Comparison of ENCODE assay signal across 19 mouse cellular contexts in the genomic region with DNA sequence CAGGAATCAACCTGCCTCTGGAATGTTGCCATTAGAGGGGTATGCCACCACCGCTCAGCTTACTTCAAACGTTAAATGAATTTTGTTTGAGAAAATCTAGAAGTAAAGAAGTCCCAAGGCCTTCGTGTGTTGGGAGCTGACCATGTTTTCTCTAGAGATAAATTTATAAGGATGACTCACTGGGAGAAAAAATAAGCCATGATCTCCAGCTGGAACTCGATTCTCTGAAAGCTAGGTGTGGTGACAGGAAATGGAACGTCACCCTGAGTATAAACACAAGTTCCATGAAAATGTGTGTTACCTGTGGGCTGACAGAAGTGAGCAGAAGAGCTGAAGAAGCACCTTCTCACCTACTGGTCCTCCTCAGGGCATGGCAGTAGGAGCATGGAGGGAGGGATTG. TPM values are rescaled to one million over a fixed set of nuclear protein-coding genes. Genes with fewer than 3 reads are reported as not detected.
DNase-seq lines count a peak whose midpoint lies in the region; ATAC-seq and TF ChIP-seq lines count a peak whose summit lies in the region.
"Had no signal": no experiment of that assay in that cellular context is flagged by ENCODE, and none has a peak within 500 bp of the region (broad histone marks: within the 10 kb centered on the region; RNA-seq: fewer than 3 reads in every experiment).

No protein-coding gene starts in this region.

- no peak overlapping the region for H3K9ac ChIP-seq in heart, embryonic 11.5 days (ENCODE audit: low read depth, low read length)
- H3K9ac ChIP-seq in kidney, postnatal 0 days (ENCODE audit: low read depth, low read length): no peak overlapping the region
- no peak overlapping the region for H3K9ac ChIP-seq in kidney, embryonic 14.5 days (ENCODE audit: low read depth, low read length)
- no peak overlapping the region for H3K9ac ChIP-seq in intestine, postnatal 0 days (ENCODE audit: low read depth, low read length)
- H3K9ac ChIP-seq: forebrain, embryonic 12.5 days; hindbrain, embryonic 12.5 days; liver, embryonic 12.5 days; neural tube, embryonic 13.5 days; stomach, embryonic 15.5 days had no signal

- intact Hi-C loops in heart, postnatal 25 days (cut with DNase I): no loop called here

- no peaks in the 10 kb centered on the region for H3K27me3 ChIP-seq in heart, embryonic 11.5 days (ENCODE audit: control insufficient read depth, insufficient read depth, low read length)
- H3K27me3 ChIP-seq in kidney, postnatal 0 days (ENCODE audit: insufficient read depth, low read length): no peaks in the 10 kb centered on the region
- no peaks in the 10 kb centered on the region for H3K27me3 ChIP-seq in kidney, embryonic 14.5 days (ENCODE audit: control insufficient read depth, insufficient read depth, low read length)
- no peaks in the 10 kb centered on the region for H3K27me3 ChIP-seq in intestine, postnatal 0 days (replicated peaks; ENCODE audit: control insufficient read depth, insufficient read depth, low read length)
- H3K27me3 ChIP-seq: forebrain, embryonic 12.5 days; hindbrain, embryonic 12.5 days; liver, embryonic 12.5 days; neural tube, embryonic 13.5 days; stomach, embryonic 15.5 days had no signal

- DNase-seq in heart, postnatal 25 days (ENCODE audit: low spot score): no peak
- DNase-seq in kidney, postnatal 0 days (ENCODE audit: low spot score): no peak
- DNase-seq in brain, adult 2 months (ENCODE audit: low read depth, low spot score): peak; percentile 29
- DNase-seq in c-Kit-positive CD71-positive TER-119-positive erythroid progenitor cells, embryonic 14.5 days (ENCODE audit: low spot score): no peak
- DNase-seq: cerebellum, postnatal 10 days; embryo, embryonic 11 days; kidney, adult 11 months had no signal

- peak overlapping the region; percentile 30; the same call in 1 of the 2 replicates for H3K27ac ChIP-seq in heart, embryonic 11.5 days (ENCODE audit: low read depth, low read length)
- 0 out of 2 replicates have a peak overlapping the region, but pooled peaks have one; percentile 2 for H3K27ac ChIP-seq in kidney, postnatal 0 days
- no peak overlapping the region for H3K27ac ChIP-seq in kidney, embryonic 14.5 days (ENCODE audit: low read depth, low read length)
- peak overlapping the region; percentile 16; the same call in 1 of the 2 replicates for H3K27ac ChIP-seq in intestine, postnatal 0 days (ENCODE audit: low read depth, low read length)
- H3K27ac ChIP-seq: forebrain, embryonic 12.5 days; hindbrain, embryonic 12.5 days; liver, embryonic 12.5 days; macrophage; neural tube, embryonic 13.5 days had no signal

- no peak overlapping the region for H3K4me3 ChIP-seq in heart, embryonic 11.5 days (ENCODE audit: low read depth, low read length)
- no peak overlapping the region for H3K4me3 ChIP-seq in kidney, postnatal 0 days (replicated peaks; ENCODE audit: low read depth, low read length)
- H3K4me3 ChIP-seq in kidney, embryonic 14.5 days (ENCODE audit: low read length): no peak overlapping the region
- no peak overlapping the region for H3K4me3 ChIP-seq in intestine, postnatal 0 days (ENCODE audit: low read depth, low read length)
- H3K4me3 ChIP-seq: forebrain, embryonic 12.5 days; hindbrain, embryonic 12.5 days; liver, embryonic 12.5 days; neural tube, embryonic 13.5 days; stomach, embryonic 15.5 days had no signal

- H3K9me3 ChIP-seq in heart, embryonic 11.5 days (replicated peaks; ENCODE audit: control insufficient read depth, low read length): no peaks in the 10 kb centered on the region
- H3K9me3 ChIP-seq in kidney, postnatal 0 days (replicated peaks; ENCODE audit: low read length): no peaks in the 10 kb centered on the region
- H3K9me3 ChIP-seq in kidney, embryonic 14.5 days (ENCODE audit: control insufficient read depth, low read length): no peaks in the 10 kb centered on the region
- H3K9me3 ChIP-seq in intestine, postnatal 0 days (ENCODE audit: control insufficient read depth): no peaks in the 10 kb centered on the region
- H3K9me3 ChIP-seq: forebrain, embryonic 12.5 days; hindbrain, embryonic 12.5 days; liver, embryonic 12.5 days; neural tube, embryonic 13.5 days; stomach, embryonic 15.5 days had no signal

- no peak for TF ChIP-seq CTCF in kidney, postnatal 0 days (IDR thresholded peaks at IDR 0.05; ENCODE audit: low read depth)
- no peak for TF ChIP-seq CTCF in intestine, postnatal 0 days (IDR thresholded peaks at IDR 0.05; ENCODE audit: low read depth)

- no peaks in the 10 kb centered on the region for H3K36me3 ChIP-seq in heart, embryonic 11.5 days (ENCODE audit: control insufficient read depth, insufficient read depth, low read length)
- H3K36me3 ChIP-seq in kidney, postnatal 0 days (ENCODE audit: insufficient read depth, low read length): no peaks in the 10 kb centered on the region
- H3K36me3 ChIP-seq in kidney, embryonic 14.5 days (ENCODE audit: control insufficient read depth, insufficient read depth, low read length): no peaks in the 10 kb centered on the region
- H3K36me3 ChIP-seq in intestine, postnatal 0 days (ENCODE audit: control insufficient read depth, insufficient read depth): no peaks in the 10 kb centered on the region
- H3K36me3 ChIP-seq: forebrain, embryonic 12.5 days; hindbrain, embryonic 12.5 days; liver, embryonic 12.5 days; neural tube, embryonic 13.5 days; stomach, embryonic 15.5 days had no signal

- H3K4me1 ChIP-seq in heart, embryonic 11.5 days (ENCODE audit: control insufficient read depth, insufficient read depth, low read length): peaks cover 28% of the 10 kb centered on the region
- peaks cover 37% of the 10 kb centered on the region for H3K4me1 ChIP-seq in kidney, postnatal 0 days (replicated peaks; ENCODE audit: insufficient read depth, low read length)
- H3K4me1 ChIP-seq in kidney, embryonic 14.5 days (ENCODE audit: control insufficient read depth, insufficient read depth, low read length): peaks cover 28% of the 10 kb centered on the region
- peaks cover 13% of the 10 kb centered on the region for H3K4me1 ChIP-seq in intestine, postnatal 0 days (replicated peaks; ENCODE audit: control insufficient read depth, insufficient read depth, low read length)

- H3K4me2 ChIP-seq in heart, embryonic 11.5 days: no peak overlapping the region
- H3K4me2 ChIP-seq in kidney, postnatal 0 days (ENCODE audit: low read length): no peak overlapping the region
- H3K4me2 ChIP-seq in kidney, embryonic 14.5 days (replicated peaks; ENCODE audit: low read depth, low read length): no peak overlapping the region
- H3K4me2 ChIP-seq in intestine, postnatal 0 days (replicated peaks; ENCODE audit: low read depth): no peak overlapping the region
- H3K4me2 ChIP-seq: forebrain, embryonic 12.5 days; hindbrain, embryonic 12.5 days; liver, embryonic 12.5 days; midbrain, embryonic 11.5 days; neural tube, embryonic 13.5 days; stomach, embryonic 15.5 days had no signal

- ATAC-seq in heart, embryonic 11.5 days (replicated peaks; ENCODE audit: insufficient number of reproducible peaks, low FRiP score, low TSS enrichment): no peak
- no peak for ATAC-seq in kidney, postnatal 0 days (replicated peaks; ENCODE audit: low FRiP score, low read depth)
- ATAC-seq in kidney, embryonic 14.5 days (ENCODE audit: low FRiP score, low TSS enrichment): no peak
- ATAC-seq in intestine, postnatal 0 days: no peak
- ATAC-seq: liver, embryonic 12.5 days had no signal

- WGBS in heart, embryonic 11.5 days (ENCODE audit: insufficient replicate concordance): 65% methylated on average over 5 of the region's 5 CpGs
- WGBS in kidney, postnatal 0 days: 65% methylated on average over 5 of the region's 5 CpGs
- WGBS in kidney, embryonic 14.5 days: 77% methylated on average over 5 of the region's 5 CpGs
- 58% methylated on average over 5 of the region's 5 CpGs for WGBS in intestine, postnatal 0 days

RNA-seq across cellular contexts. Expression of a gene that starts 38.8 kb away (rescaled TPM):
- 15.2 and 16.7 TPM in 2 replicates for polyA plus RNA-seq in heart, embryonic 11.5 days (2014; fragmentation: Nextera tagmentation; extraction: Ambion mirVana)
- 10 to 100 TPM in 1 of 2 experiments, 1 to 10 TPM in 1; 9.1 to 12.4 TPM for total RNA-seq in heart, postnatal 25 days (2021)
- 22.5 and 23.1 TPM in 2 replicates for polyA plus RNA-seq in kidney, postnatal 0 days (2015; fragmentation: Nextera tagmentation; extraction: Ambion mirVana)
- polyA plus RNA-seq in kidney, embryonic 14.5 days (2014; fragmentation: Nextera tagmentation; extraction: Ambion mirVana): 23.3 and 23.5 TPM in 2 replicates
- polyA plus RNA-seq in intestine, postnatal 0 days (2015; fragmentation: Nextera tagmentation; extraction: Ambion mirVana): 12.4 and 12.8 TPM in 2 replicates

RNA-seq across cellular contexts. Expression of a gene that starts 49.2 kb away (rescaled TPM):
- 312 and 348 TPM in 2 replicates for polyA plus RNA-seq in heart, embryonic 11.5 days (2014; fragmentation: Nextera tagmentation; extraction: Ambion mirVana)
- 100 to 1,000 TPM; 153 to 166 TPM for total RNA-seq in heart, postnatal 25 days (2021)
- polyA plus RNA-seq in kidney, postnatal 0 days (2015; fragmentation: Nextera tagmentation; extraction: Ambion mirVana): 488 and 506 TPM in 2 replicates
- polyA plus RNA-seq in kidney, embryonic 14.5 days (2014; fragmentation: Nextera tagmentation; extraction: Ambion mirVana): 475 and 492 TPM in 2 replicates
- polyA plus RNA-seq in intestine, postnatal 0 days (2015; fragmentation: Nextera tagmentation; extraction: Ambion mirVana): 326 and 327 TPM in 2 replicates

RNA-seq across cellular contexts. Expression of a gene that starts 50.5 kb away (rescaled TPM):
- not detected in 2 replicates for polyA plus RNA-seq in heart, embryonic 11.5 days (2014; fragmentation: Nextera tagmentation; extraction: Ambion mirVana)
- total RNA-seq in heart, postnatal 25 days (2021): under 1 TPM in 1 of 2 experiments, not detected in 1; 0.36 TPM
- polyA plus RNA-seq in kidney, postnatal 0 days (2015; fragmentation: Nextera tagmentation; extraction: Ambion mirVana): not detected in 2 replicates
- not detected in 2 replicates for polyA plus RNA-seq in kidney, embryonic 14.5 days (2014; fragmentation: Nextera tagmentation; extraction: Ambion mirVana)
- not detected in 2 replicates for polyA plus RNA-seq in intestine, postnatal 0 days (2015; fragmentation: Nextera tagmentation; extraction: Ambion mirVana)
- total RNA-seq: gastrocnemius, postnatal 4 days; left cerebral cortex, postnatal 36 days had no signal
- polyA plus RNA-seq: forebrain, embryonic 12.5 days; hindbrain, embryonic 12.5 days; liver, embryonic 12.5 days; macrophage; midbrain, embryonic 11.5 days; stomach, embryonic 15.5 days had no signal
